In the genomic region with DNA sequence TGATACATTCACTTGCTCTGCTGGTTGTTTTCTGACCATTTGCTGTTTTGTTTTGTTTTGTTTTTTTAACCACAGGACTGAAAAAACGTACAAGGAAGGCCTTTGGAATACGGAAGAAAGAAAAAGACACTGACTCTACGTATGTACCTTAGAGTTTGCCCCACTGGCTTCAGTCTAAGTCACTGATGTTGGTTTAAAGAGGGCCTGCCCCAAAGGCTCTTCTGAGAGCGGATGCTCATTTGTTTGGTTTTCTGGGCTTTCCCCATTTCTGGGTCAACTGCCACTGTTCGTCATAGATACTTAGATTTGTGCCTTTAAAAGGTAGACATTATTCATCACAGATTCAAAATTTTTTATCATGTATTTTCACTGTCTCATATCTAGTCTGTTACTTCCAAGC, we compare ENCODE assay signal across 15 mouse cellular contexts.
DNase-seq lines count a peak whose midpoint lies in the region; TF ChIP-seq lines count a peak whose summit lies in the region.
"Had no signal": no experiment of that assay in that cellular context is flagged by ENCODE, and none has a peak within 500 bp of the region (broad histone marks: within the 10 kb centered on the region; RNA-seq: fewer than 3 reads in every experiment).

No protein-coding gene starts in this region.

- in situ Hi-C loops in CH12.LX (cut with MboI; ENCODE audit: low pct_ligation_motif_present, low pct_unique_long_range_greater_than_20kb, low sequenced_read_pairs) = no loop called here

- peak; percentile 25; the same call in 1 of the 2 replicates for TF ChIP-seq POLR2A in CH12.LX (IDR thresholded peaks at IDR 0.05; ENCODE audit: low read depth, low read length)

- peak; percentile 75 for TF ChIP-seq EP300 in CH12.LX (IDR thresholded peaks at IDR 0.05; ENCODE audit: low read length)

- dilution Hi-C loops in CH12.LX (cut with MboI; ENCODE audit: extremely low pct_ligation_motif_present, extremely low pct_unique_long_range_greater_than_20kb, low sequenced_read_pairs) = no loop called here

- H3K9me3 ChIP-seq in CH12.LX (replicated peaks; ENCODE audit: low read length) = no peaks in the 10 kb centered on the region
- H3K9me3 ChIP-seq: embryonic facial prominence, embryonic 10.5 days; embryonic facial prominence, embryonic 12.5 days; forebrain, embryonic 13.5 days; forebrain, embryonic 15.5 days had no signal

- H3K9ac ChIP-seq in CH12.LX (ENCODE audit: insufficient read depth, low read depth) = peak overlapping the region; percentile 69; the same call in 1 of the 2 replicates
- H3K9ac ChIP-seq: embryonic facial prominence, embryonic 12.5 days; forebrain, embryonic 13.5 days; forebrain, embryonic 15.5 days; forebrain, postnatal 0 days had no signal

- H3K36me3 ChIP-seq in CH12.LX (replicated peaks in 1 of 2; ENCODE audit: control insufficient read depth in 1 of 2, insufficient read depth in 1 of 2, low read length in 1 of 2) = peaks cover 26 to 42% of the 10 kb centered on the region in 2 experiments
- H3K36me3 ChIP-seq: embryonic facial prominence, embryonic 10.5 days; embryonic facial prominence, embryonic 12.5 days; forebrain, embryonic 15.5 days had no signal

- H3K4me2 ChIP-seq in CH12.LX (ENCODE audit: insufficient read depth, low read depth, poor library complexity, severe bottlenecking) = peak overlapping the region; percentile 90
- H3K4me2 ChIP-seq: embryonic facial prominence, embryonic 12.5 days; forebrain, embryonic 13.5 days; forebrain, embryonic 15.5 days had no signal

- H3K27ac ChIP-seq in CH12.LX (ENCODE audit: insufficient read depth, low read depth) = peak overlapping the region; percentile 93
- H3K27ac ChIP-seq: embryonic facial prominence, embryonic 10.5 days; embryonic facial prominence, embryonic 12.5 days; forebrain, embryonic 13.5 days; forebrain, embryonic 15.5 days had no signal

- H3K79me2 ChIP-seq in CH12.LX (replicated peaks; ENCODE audit: control insufficient read depth, extremely low read depth, insufficient read depth, poor library complexity, severe bottlenecking) = peaks cover 46% of the 10 kb centered on the region

- H3K4me3 ChIP-seq in CH12.LX (replicated peaks in 1 of 3; ENCODE audit: low read depth in 2 of 3, low read length in 2 of 3, poor library complexity in 1 of 3) = peak overlapping the region in 1 of 3 experiments; percentile 20
- H3K4me3 ChIP-seq: embryonic facial prominence, embryonic 10.5 days; embryonic facial prominence, embryonic 12.5 days; forebrain, embryonic 13.5 days; forebrain, embryonic 15.5 days had no signal

- no peak for TF ChIP-seq CTCF in CH12.LX (conservative IDR thresholded peaks at IDR 0.05 in 1 of 2, IDR thresholded peaks at IDR 0.05 in 1 of 2; ENCODE audit: low read depth in 2 of 2, low read length in 2 of 2)

- H3K4me1 ChIP-seq in CH12.LX (ENCODE audit: control insufficient read depth in 1 of 2, insufficient read depth in 2 of 2) = peaks cover 10 to 60% of the 10 kb centered on the region in 2 experiments

- no peak for TF ChIP-seq RAD21 in CH12.LX (IDR thresholded peaks at IDR 0.05; ENCODE audit: low read depth, low read length)

- DNase-seq in CD4-positive, CD25-positive, alpha-beta regulatory T cell, adult 2 months (ENCODE audit: low read depth, low spot score) = peak; percentile 29
- DNase-seq in CH12.LX (ENCODE audit: extremely low read depth) (peak; percentile 88), liver (no peak)
- peak; percentile 53 for DNase-seq in induced T-regulatory cell, adult 2 months (ENCODE audit: low read depth)
- DNase-seq in lung, postnatal 10 days = no peak
- DNase-seq in neural tube, embryonic 10.5 days (ENCODE audit: extremely low spot score, low spot score) = no peak
- DNase-seq: adrenal gland, adult 8-10 months; adrenal gland, postnatal 36 days; B cell, adult 2 months; cerebellum, adult 11-12 months; forebrain, postnatal 0 days had no signal

- no peaks in the 10 kb centered on the region for H3K27me3 ChIP-seq in CH12.LX (replicated peaks)
- H3K27me3 ChIP-seq: embryonic facial prominence, embryonic 12.5 days; forebrain, embryonic 13.5 days; forebrain, embryonic 15.5 days had no signal

TF ChIP-seq in CH12.LX, 34 proteins besides CTCF, POLR2A, EP300 and RAD21:
- TF ChIP-seq USF1 (IDR thresholded peaks at IDR 0.05; ENCODE audit: low read depth, low read length) = no peak
- TF ChIP-seq RCOR1 (conservative IDR thresholded peaks at IDR 0.05; ENCODE audit: low read depth, low read length) = no peak
- TF ChIP-seq MAX (IDR thresholded peaks at IDR 0.05; ENCODE audit: low read length) = no peak
- TF ChIP-seq NELFE (IDR thresholded peaks at IDR 0.05; ENCODE audit: low read depth, low read length) = no peak
- TF ChIP-seq JUN (IDR thresholded peaks at IDR 0.05; ENCODE audit: insufficient read depth, low read depth, low read length) = peak; percentile 16; the same call in 1 of the 2 replicates
- peak; percentile 64; the same call in 1 of the 2 replicates for TF ChIP-seq TCF12 (IDR thresholded peaks at IDR 0.05; ENCODE audit: low read depth, low read length)
- TF ChIP-seq MXI1 (IDR thresholded peaks at IDR 0.05; ENCODE audit: low read depth, low read length) = no peak
- TF ChIP-seq KAT2A (IDR thresholded peaks at IDR 0.05; ENCODE audit: insufficient replicate concordance, low read length) = no peak
- no peak for TF ChIP-seq PAX5 (IDR thresholded peaks at IDR 0.05; ENCODE audit: low read length)
- TF ChIP-seq UBTF (IDR thresholded peaks at IDR 0.05; ENCODE audit: low read depth, low read length) = no peak
- peak; percentile 68; the same call in 1 of the 2 replicates for TF ChIP-seq IRF4 (IDR thresholded peaks at IDR 0.05; ENCODE audit: low read depth, low read length)
- peak; percentile 64; the same call in 1 of the 2 replicates for TF ChIP-seq ELF1 (IDR thresholded peaks at IDR 0.05; ENCODE audit: low read depth, low read length)
- TF ChIP-seq TBP (conservative IDR thresholded peaks at IDR 0.05; ENCODE audit: low read depth, low read length) = peak; percentile 79
- TF ChIP-seq SIN3A (IDR thresholded peaks at IDR 0.05; ENCODE audit: low read length) = peak; percentile 77
- TF ChIP-seq NRF1 (IDR thresholded peaks at IDR 0.05; ENCODE audit: low read depth, low read length) = no peak
- TF ChIP-seq ETS1 (conservative IDR thresholded peaks at IDR 0.05; ENCODE audit: low read depth, low read length) = peak; percentile 63
- no peak for TF ChIP-seq CHD2 (IDR thresholded peaks at IDR 0.05; ENCODE audit: low read length)
- no peak for TF ChIP-seq MAFK (IDR thresholded peaks at IDR 0.05; ENCODE audit: insufficient replicate concordance, low read length)
- no peak for TF ChIP-seq E2F4 (IDR thresholded peaks at IDR 0.05; ENCODE audit: insufficient replicate concordance, low read depth, low read length)
- no peak for TF ChIP-seq GABPA (IDR thresholded peaks at IDR 0.05; ENCODE audit: insufficient replicate concordance, low read depth, low read length)
- no peak for TF ChIP-seq ZKSCAN1 (IDR thresholded peaks at IDR 0.05; ENCODE audit: borderline replicate concordance, low read depth, low read length)
- no peak; the same call in 1 of the 2 replicates for TF ChIP-seq ZNF384 (IDR thresholded peaks at IDR 0.05; ENCODE audit: low read depth, low read length)
- no peak; the same call in 1 of the 2 replicates for TF ChIP-seq MYC (IDR thresholded peaks at IDR 0.05; ENCODE audit: low read depth, low read length)
- TF ChIP-seq BHLHE40 (IDR thresholded peaks at IDR 0.05; ENCODE audit: low read depth, low read length) = no peak
- TF ChIP-seq USF2 (conservative IDR thresholded peaks at IDR 0.05; ENCODE audit: low read depth, low read length) = no peak
- TF ChIP-seq SMC3 (IDR thresholded peaks at IDR 0.05; ENCODE audit: low read depth, low read length) = no peak
- no peak; the same call in 1 of the 2 replicates for TF ChIP-seq CHD1 (IDR thresholded peaks at IDR 0.05; ENCODE audit: low read depth, low read length)
- no peak for TF ChIP-seq JUND (conservative IDR thresholded peaks at IDR 0.05; ENCODE audit: low read depth, low read length)
- TF ChIP-seq MAZ (IDR thresholded peaks at IDR 0.05; ENCODE audit: low read depth, low read length) = no peak
- TF ChIP-seq MEF2A (IDR thresholded peaks at IDR 0.05; ENCODE audit: borderline replicate concordance, low read depth, low read length) = peak; percentile 79
- no peak for TF ChIP-seq HCFC1 (IDR thresholded peaks at IDR 0.05; ENCODE audit: low read depth, low read length)
- TF ChIP-seq ZMIZ1 (IDR thresholded peaks at IDR 0.05; ENCODE audit: low read depth, low read length) = no peak
- TF ChIP-seq POLR2AphosphoS2 (IDR thresholded peaks at IDR 0.05; ENCODE audit: low read depth, low read length) = no peak
- TF ChIP-seq ZC3H11A (IDR thresholded peaks at IDR 0.05; ENCODE audit: low read depth, low read length) = no peak

Comparison
In these comparisons a context has a peak if more than half of its experiments do, and no peak if none do; other contexts are left out.
1. DNase-seq: peak in CD4-positive, CD25-positive, alpha-beta regulatory T cell, adult 2 months (single experiment), CH12.LX (single experiment) and induced T-regulatory cell, adult 2 months (single experiment); none in lung, postnatal 10 days (single experiment), neural tube, embryonic 10.5 days (single experiment) and liver (single experiment).